Mouse (Mus musculus) adrenal gland, postnatal 25 days (tissue): Measurements from ENCODE around the gene Trim9. TPM values are rescaled to one million over a fixed set of nuclear protein-coding genes. Genes with fewer than 3 reads are reported as not detected.
A peak's percentile ranks its signal among the peaks of the same experiment; 100 is the strongest.

Source experiments
- DNase-seq: peaks from one replicate; pipeline ENCODE4 v3.0.0; 2021; ENCODE audit warnings: mixed read lengths
- total RNA-seq: library from RNA; stranded (reverse); gene quantifications from 2 replicates; pipeline ENCODE4 v1.2.3, GENCODE M21; 2021

Gene Trim9
- total RNA-seq, 1 experiment from 2014 or later = 2.3 TPM

DNA sequence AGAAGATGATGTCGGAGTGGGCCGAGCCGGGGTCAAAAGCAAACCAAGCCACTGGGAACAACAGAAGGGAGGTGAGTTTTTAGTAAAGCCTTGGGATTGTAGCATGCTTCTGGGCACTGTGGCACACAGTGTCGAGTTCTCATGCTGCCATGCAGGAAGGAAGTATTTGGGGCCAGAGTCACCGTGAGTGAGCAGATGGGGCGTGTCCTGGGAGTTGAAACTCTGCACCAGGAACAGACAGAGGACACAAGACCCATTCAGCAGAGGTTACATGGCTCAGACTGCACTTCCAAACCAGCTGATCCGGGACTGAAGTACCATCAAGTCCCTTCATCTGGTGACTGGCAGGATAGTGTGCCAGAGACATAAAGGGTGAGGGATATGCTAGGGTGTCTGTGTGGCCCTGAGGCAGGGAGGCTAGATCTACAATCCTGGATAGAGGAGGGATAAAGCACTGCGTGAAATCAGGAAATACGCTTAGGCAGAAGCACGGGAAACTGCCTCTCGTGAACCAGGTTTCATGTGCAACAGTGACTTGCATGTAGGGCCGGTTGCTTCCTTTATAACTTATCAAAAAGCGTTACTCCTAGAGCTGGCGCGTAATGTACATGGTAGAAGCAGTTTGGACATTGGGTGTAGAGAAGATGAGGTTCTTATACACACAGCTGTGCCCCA lies 96.1 kb downstream of the Trim9 start:
- DNase-seq = no peak

DNA sequence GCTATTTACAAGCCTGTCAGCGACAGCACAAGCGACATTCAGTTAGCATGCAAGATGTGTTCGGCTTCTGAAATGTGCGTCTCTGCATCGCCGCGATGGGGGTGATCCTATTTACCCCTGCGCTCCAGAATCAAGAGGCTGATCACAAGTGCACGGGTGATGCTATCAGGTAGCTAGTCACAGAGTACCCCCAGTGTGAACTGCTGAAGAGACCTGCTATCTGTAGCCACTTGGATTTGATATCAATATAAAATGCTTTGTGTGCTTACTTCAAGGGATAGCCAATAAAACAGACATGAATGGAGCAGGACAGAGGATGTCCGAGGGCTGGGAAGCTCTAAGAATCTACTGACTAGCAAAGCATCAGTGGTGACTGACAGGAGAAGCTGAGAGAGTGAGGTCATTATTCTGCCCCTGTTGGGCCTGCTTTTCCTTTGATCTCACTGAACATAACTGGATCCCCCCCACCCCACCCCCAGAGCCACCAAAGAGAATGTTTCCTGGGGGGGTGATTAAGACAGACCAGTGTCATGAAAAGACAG lies 97.7 kb downstream of the Trim9 start:
- DNase-seq = no peak

DNA sequence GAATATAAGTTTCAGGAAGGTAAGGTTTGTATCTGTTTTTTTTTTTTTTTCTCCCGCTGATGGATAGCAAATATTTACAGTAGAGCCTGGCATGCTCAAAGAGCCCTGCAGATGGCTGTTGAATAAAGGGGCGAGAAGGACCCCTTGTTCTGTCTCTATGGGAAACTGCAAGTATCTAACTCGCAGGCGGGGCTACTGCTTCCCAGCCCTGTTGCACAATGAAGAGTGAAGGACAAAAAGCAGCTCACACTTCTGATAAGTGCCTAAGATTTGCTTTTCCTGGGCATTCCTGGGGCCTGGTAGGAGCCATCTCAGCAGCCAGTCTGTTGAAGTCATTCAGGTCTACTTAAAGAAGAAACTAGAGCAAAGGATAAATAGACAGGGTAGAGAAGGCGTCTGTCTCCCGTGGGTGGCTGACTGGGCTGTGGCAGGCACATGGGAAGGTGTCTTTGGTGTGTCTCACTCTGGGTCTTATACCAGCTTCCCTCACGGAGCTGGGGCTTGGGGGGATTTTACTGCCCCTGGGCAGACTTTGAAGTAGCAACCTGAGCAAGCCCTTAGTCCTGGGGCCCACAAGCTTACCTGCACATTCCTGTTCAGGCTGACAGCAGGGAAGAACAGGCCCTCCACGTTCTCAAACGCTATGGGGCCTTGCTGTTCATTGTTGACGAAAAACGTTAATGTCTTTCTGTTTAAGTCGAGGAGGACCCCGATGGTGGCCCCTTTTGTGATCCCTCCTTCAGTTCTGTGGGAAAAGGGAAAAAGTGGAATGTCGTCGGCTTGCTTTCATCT lies 99.5 kb downstream of the Trim9 start:
- DNase-seq = no peak

DNA sequence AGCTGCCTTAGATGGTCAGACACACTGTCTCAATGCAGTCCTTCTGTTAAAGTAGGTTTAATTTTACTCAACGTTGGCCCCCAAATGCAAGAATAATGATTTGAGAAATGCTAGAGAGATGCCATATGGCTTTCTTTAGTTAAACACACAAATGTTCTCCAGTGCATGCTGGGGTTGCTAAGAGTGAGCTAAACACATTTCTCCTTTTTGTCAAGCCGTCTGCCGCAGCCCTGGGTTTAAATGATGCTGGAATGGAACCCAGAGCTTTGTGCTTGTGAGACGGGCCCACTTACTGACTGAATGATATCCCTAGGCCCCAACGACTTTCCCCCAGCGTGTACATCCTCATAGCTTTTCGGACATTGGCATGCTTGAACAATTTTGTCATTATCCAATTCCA lies 104.9 kb downstream of the Trim9 start:
- DNase-seq = no peak

DNA sequence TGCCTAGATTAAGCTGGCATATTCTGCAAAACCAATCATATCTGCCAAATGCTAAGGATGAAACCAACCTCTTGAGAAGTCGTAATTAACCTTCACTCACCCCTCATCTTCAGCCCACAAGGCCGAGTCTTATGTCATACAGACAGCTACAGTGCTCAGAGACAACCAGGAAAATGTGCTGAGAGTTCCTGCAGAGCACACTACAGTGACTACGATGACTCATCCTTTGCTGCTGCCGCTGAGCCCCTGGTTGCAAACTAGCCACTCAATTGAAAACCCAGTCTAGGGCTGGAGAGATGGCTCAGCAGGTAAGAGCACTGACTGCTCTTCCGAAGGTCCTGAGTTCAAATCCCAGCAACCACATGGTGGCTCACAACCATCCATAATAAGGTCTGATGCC lies 107.7 kb downstream of the Trim9 start:
- no peak for DNase-seq

DNA sequence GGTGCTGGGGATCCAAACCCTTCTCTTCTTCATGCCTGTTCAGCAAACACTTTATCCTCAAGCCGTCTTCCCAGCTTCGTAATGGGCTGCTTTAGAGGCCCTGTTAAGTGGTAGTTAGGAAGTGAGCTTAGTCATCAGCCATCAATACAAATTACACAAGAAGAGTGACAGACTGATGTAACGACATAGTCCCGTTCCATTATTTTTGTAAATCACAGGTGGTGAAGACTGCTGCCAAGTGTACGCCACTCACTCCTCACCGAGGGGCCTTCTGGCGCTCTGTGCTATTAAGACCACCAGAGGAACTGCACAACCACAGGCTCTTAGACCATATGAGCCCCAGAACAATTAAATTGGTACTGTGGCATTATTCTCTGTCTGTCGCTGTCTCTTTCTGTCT lies 108.8 kb downstream of the Trim9 start:
- DNase-seq = no peak

DNA sequence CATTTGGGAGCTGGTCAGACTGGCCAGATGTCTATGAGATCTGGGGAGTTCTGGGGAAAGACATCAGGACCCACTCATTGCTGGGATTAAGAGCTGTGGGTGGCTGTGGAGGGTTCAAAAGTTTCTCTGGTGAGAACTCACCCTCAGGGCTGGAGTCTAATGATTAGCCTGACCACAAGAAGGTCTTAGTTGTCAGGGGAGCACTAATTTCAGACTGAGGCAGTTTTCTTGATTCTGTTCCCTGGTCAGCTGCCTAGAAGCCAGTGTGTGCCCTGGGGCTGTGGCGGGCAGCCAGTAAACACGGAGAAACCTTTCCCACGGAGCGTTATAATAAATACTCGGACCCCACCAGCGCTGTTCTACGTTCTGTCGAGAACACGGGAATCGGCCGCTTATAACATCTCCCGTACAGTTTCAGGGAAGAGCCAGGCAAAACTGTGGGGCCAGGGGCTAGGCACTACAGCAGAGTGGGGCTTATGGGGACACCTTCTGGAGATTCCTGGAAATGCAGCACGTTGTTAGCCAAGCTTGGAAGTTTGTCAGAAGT lies 112.4 kb downstream of the Trim9 start:
- peak; percentile 65 for DNase-seq

DNA sequence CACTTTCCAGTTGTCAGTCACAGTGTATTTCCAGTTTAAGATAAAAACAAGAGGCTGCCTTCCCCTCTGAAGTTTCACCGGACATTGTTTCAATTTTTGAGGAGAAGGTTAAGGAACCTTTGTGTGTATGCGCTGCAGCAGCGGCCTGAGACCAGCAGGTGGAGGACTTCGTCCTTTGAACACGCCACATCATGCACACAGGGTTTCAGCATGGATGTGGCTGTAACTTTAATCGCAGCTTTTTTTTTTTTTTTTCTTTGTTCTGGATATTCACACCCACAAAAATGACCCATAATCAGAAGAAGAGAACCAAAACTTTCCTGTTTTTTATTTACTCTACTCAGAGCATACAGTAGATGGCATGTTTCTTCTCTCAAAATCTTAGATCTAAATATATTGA lies 113.0 kb downstream of the Trim9 start:
- peak; percentile 39 for DNase-seq

DNA sequence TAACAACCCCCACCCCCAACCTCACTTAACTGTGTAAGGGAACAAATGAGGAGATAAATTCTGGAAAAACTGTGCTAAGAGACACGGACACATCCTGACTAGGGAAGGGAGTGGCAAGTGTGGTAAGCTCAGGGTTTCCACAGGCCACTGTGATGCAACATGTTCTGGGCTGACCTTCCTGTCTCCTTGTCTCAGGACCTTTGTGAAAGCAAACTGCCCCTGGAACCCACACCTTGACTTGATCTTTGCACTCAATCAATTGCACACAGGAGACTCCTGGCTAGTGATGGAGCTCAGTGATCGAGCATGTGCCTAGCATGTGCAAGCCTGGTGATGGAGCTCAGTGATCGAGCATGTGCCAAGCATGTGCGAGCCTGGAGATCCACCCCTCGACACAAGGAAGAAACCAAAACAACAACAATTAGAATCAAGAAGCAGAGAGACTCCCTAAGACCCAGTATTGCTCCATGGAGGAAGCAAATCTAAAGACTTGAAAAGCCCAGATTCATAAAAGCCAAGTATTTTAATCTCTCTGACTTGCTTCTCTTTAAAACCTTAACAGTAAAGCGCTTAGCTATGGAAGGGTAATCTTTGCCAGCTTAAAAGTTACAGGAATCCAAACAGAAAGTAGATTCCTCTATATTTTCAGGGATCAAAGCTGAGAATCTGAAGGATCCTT lies 113.6 kb downstream of the Trim9 start:
- DNase-seq = no peak

DNA sequence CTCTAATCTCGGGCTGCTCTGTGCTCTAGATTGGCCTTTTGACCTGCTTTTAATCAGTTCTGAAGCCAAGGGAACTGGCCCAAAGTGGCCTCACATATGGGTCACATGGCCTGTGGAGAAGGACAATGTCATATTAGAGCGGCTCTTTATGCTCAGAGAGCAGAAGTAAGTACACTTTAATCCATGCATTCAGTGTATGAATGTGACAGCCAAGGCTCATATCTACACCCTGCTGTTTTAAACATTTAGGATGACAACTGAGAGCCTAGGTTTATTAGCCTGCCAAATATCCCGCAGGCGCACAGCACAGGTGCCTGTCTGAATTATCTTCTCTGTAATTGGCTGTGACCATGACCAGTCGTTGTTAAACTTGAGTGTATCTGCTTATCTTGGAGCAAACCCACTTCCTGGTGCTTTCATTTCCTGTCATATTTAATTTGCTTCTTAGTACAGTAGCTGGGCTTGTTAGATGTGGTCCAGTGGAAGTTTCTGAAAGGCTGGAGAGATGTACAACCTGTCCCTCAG lies 115.3 kb downstream of the Trim9 start:
- DNase-seq = no peak

DNA sequence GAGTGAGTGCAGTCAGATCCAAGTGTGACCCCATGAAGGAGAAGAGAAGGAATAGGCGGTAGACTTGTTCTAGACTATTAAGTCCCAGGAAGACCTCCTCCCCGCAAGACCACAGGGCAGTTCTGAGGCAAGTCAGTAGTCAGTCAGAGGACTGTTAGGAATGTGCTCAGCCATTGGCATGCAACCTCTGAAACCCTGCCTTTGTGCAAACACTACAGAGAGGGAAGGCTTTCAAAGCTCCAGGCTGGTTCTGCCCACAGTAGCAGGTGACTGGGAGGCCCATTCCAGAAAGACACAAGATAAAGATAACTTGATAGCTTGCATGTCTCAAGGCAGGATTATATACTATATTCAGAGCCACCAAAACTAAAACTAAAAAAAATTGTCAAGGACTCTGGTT lies 116.1 kb downstream of the Trim9 start, which contains the start of gene Pygl:
Gene Pygl, minus strand, starts transcription at position 195 of the 400 bp plus-strand sequence.
- no peak for DNase-seq

DNA sequence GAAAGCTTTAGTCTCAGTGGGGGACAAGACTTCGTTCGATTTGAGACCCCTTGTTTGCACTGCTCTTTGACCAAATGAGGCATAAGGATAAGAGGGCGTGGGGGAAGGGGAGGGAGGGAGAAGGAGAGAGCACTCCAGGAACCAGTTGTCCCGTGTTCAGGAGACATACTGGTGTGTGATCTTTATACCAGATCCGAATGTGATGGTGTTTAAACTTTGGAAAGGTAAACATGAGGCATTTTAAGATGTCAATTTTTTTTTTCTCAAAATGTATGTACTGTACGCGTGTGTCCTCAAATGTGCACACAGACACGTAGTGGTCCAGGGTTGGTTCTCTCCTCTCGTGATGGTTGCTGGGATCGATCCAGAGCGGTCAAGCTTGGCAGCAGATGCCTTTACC lies 119.3 kb downstream of the Trim9 start:
- DNase-seq = no peak

DNA sequence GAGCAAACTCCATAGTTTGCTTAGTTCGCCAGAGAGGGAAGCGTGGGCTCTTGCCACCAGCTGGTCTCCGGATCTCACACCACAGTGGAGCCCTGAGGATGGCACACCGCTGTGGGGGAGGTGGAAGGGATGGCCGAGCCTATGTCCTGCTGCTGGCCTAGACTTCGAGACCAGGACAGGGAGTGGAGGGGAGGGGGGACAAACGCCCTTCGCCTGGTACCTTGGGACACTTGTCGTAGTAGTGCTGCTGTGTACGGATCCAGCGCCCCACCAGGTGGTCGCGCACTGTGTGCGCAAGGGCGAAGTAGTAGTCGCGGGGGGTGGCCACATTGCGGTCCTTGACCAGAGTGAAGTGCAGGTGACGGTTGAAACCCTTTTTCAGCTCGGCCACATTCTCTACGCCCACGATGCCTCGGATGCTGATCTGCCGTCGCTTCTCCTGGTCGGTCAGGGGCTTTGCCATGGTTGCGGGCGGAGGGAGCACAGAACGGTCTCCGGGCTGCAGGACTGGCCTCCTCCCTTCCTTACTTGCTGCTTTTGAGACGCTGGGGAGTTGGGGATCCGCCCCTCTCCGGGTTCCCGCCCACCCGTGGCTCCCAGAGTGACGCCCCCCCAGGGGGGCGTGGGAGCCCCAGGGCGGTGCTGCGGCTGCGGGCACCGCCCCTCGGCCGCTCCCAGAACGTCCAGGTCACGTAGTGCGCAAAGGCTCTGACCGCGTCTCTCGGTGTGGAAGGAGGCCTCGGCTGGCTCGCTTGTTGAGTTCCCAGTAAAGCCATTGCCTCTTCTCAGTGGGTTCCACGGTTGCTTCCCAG lies 120.1 kb downstream of the Trim9 start:
- DNase-seq = peak; percentile 82

DNA sequence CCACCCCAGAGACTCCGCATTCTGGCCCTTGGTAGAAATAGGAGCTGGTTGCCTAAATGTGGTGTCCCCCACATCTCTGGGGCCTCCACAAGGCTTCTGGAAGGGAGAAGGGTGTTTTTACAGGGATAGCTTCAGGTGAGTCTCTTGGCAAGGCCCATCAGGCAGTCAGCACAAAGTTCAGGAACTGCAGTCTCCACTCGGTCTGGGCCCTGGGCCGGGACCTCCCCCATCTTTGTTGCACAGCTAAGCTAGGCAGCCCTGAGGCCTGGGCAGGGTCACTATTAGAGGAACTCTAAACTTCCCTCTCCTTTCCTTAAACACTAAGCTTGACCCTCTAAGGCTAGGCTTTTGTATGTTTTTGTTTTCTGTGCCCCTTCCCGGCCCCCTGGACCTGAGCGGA lies 120.8 kb downstream of the Trim9 start:
- no peak for DNase-seq

DNA sequence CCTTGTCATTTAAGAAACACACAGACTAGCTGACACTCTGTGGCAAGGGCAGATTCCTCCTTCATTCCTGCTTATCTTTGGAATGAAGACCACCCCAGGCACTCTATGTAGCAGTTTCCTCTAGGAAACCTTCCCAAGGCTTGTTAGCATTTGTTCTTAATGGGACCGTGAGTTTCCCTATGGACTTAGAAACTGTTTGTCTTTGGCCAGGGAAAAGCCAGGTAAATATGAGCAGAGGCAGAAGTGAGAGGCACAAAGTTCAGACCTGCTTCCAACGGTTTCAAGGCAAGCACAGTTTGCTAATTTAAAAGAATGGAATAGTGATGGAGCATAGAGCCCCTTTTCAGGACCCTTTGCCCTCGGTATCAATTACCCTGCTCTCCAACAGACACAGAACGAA lies 124.1 kb downstream of the Trim9 start:
- DNase-seq = no peak

DNA sequence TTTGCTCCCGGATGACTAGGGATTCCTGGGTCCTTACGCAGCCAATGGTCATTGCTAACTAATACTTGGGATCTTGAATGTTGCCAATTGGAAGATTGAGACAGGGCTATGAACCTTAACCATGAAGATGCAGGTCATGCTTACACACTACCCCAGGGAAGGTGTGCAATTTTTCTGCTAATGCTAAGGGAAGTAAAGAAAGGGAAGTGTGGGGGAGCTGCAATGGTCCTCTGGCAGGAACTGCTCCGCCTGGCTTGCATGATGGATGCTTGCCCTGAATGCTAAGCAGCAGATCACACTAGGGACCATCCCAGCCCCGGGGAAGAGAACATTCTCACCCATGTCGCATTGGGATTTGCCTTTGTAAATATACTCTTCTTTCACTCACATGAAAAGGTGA lies 126.0 kb downstream of the Trim9 start:
- no peak for DNase-seq

DNA sequence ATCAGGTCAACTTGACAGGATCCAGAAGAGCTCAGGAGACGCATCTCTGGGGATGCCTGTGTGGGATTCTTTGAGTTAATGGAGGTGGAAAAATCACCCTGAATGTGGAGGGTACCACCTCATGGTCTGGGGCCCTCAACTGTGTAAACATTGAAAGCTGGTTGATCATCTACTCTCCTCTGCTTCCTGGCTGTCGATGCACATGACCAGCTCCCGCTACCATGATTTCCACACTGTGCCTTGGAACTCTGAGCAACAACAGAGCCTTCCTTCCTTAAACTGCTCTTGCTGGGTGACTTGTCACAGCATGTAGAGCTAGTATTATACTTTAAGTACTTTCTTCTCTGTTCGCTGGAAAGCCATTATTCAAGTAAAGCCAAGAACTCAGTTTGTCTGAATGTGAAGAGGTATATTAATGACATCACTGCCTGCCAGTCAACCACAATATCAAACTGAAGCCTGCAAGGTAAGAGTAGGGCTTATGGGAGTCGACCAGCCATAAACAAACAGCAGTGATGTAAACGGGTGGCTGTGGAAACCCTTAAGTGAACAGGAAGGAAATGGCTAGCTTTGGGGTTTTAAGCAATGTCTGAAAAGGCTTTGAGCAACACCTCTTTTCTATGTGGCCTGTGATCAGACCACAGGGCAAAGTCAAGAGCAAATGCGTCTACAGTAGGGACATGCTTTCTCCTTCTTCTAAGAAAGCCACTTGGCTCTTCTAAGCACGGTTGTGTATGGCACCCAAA lies 128.4 kb downstream of the Trim9 start:
- DNase-seq = no peak

DNA sequence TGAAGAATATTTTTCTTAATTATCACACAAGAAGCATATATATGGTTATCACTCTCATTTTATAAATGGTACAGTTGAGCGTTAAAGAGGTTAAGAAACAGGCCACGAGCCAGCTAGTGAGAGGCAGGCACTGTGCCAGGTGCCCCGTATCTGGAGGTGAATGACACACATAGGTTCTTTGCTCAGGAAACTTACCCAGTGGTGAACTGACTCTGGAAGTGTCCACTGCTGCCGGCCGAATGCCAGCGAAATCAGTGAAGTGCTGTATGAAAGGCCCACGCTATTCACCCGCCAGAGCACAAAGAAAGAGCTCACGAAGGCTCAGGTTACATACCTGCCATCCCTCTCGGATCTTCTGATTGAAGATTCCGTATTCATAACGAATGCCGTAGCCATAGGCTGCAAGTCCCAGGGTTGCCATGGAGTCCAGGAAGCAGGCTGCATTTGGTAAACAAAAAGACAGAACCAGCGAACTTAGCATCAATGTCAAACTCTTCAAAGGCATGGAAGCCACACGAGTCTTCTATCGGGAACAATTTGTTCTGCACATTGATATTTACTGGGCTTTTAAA lies 131.1 kb downstream of the Trim9 start:
- DNase-seq = no peak

DNA sequence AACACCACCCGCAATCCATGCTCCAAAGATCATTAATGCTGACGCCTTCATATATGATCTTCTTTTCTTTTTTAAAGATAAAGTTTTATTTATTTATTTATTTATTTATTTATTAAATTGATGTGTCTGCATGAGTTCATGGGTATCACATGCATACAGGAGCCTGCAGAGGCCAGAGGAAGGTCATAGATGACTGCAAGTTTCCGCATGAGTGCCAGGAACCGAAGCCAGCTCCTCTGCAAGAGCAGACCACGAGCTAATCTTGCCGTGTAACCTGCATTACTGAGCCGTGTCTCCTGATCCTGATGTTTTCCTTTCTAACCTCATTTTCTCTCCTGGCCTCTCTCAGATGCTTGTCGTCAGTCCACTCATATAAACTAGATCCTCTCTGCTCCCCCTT lies 133.1 kb downstream of the Trim9 start:
- DNase-seq = no peak

DNA sequence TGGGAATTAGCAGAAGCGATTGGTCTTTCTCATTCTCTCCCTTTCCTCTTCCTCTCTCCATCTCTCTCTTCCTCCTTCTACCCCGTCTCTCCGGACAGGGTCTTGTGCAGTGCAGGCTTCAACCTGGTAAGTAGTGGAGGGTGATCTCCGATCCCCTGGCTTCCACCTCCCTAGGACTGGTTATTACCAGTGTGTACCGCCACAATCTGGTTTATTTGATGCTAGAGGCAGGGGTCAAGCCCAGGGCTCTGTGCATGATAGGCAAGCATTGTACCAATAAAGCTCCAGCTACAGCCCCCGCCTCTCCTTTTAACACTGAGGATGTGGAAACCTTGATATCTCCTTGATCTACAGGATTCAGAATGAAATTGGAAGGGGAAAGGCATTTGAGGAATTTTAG lies 133.8 kb downstream of the Trim9 start:
- no peak for DNase-seq

DNA sequence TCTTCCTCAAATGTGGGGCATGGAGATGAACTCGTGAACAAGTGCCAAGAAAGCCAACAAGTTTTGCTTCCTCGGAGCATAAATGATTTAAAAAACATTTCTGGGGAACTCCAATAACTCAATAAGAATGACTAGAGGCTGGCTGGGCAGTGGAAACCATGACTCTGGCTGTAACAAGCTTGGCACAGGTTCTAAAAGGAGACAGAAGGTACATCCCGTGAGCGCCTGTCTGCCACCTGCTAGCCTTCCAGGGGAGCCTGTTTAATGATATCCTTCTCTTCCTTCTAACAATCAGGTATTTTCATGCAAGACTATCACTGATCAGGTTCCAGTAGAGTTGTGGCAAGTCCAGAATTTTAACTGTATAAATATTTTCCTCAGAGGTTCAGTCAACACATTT lies 134.9 kb downstream of the Trim9 start:
- DNase-seq = no peak
